Mouse (Mus musculus): ENCODE results near the gene Olfr181. TPM values are rescaled to one million over a fixed set of nuclear protein-coding genes. Genes with fewer than 3 reads are reported as not detected.

Gene Olfr181
- polyA plus RNA-seq (2017; shearing (Covaris generic)): under 1 TPM in 1 of 2 experiments, not detected in 1; 0.08 TPM

DNA sequence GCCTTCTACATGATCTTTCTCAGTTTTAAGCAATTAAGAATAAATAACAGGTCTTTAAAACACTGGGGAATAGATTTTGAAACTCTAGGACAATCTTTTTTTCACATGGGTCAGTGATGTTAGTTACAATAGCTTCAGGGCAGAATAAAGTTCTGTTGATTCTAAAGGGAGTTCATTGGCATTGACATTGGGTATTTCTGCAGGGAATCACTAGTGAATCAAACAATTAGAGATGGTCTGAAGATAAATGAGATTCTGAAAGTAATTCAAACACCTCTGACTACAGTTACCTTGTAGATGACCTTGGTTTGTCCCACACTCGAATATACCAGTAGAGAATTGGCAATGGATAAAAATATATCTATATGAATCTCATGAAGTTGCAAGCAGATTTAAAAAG lies at the start of gene Olfr181:
Olfr181 (minus strand) TSS at position 101 of the 400 bp plus-strand sequence.

DNA sequence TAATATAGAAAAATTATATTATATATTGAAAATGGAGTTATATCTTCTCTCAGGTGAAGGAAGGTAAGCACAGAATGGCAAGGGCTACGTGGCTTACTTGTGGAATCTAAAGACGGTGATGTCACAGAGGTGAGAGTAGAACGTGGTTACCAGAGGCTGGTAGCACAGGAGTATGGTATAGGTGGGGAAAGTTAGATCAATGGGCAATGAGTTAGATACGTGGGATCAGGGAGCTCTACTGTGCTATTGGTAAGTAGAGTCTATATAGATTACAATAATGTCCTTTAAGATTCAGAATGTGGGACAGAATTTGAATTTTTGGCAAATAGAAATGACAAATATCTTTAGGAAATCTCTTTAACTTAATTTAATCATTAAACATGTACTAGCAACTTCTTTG lies 737 bp upstream of the Olfr181 start, which contains the start of gene Olfr180:
Olfr180 (minus strand) TSS at position 101 of the 400 bp plus-strand sequence.

DNA sequence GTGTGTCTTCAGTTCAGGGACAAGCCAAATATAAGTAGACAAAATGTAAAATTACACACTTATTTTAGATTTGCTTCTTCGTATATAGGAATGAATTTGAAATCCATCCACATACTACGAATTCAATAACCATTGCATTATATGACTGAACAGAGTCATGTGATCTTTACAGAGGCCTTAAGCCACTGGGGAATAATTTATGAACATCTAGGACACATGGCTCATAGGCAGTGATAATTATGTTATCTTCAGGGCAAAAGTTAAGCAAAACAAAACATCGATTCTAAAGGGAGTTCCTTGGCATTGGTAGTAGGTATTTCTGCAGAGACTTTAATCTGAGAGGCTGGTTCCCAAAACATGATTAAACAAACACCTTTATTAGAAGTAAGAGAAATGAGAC lies 36.6 kb downstream of the Olfr181 start, which contains the start of gene Olfr178:
Olfr178 (minus strand) TSS at position 101 of the 400 bp plus-strand sequence.

Other genes with a start within 250 kb of the Olfr181 start
- gene Gpr15, start 209.7 kb downstream of the Olfr181 start, polyA plus RNA-seq (2017; shearing (Covaris generic)): 10 to 100 TPM in 1 of 2 experiments, 1 to 10 TPM in 1; 4.4 to 47.8 TPM
- gene Cldnd1, start 200.8 kb downstream of the Olfr181 start, polyA plus RNA-seq (2017; shearing (Covaris generic)): 100 to 1,000 TPM in 1 of 2 experiments, 10 to 100 TPM in 1; 81.2 to 182 TPM
- not detected for gene Olfr172, start 165.6 kb downstream of the Olfr181 start, polyA plus RNA-seq (2017; shearing (Covaris generic))
- 1 to 10 TPM in 1 of 2 experiments, under 1 TPM in 1; 0.59 to 1.2 TPM for gene Olfr173, start 128.5 kb downstream of the Olfr181 start, polyA plus RNA-seq (2017; shearing (Covaris generic))
- not detected for gene Olfr175-ps1, start 102.0 kb downstream of the Olfr181 start, polyA plus RNA-seq (2017; shearing (Covaris generic))
- gene Olfr177, start 54.0 kb downstream of the Olfr181 start, polyA plus RNA-seq (2017; shearing (Covaris generic)): not detected
- gene Olfr178, start 36.7 kb downstream of the Olfr181 start, polyA plus RNA-seq (2017; shearing (Covaris generic)): not detected
- gene Olfr180, start 637 bp upstream of the Olfr181 start, polyA plus RNA-seq (2017; shearing (Covaris generic)): not detected
- gene Olfr183, start 66.6 kb upstream of the Olfr181 start, polyA plus RNA-seq (2017; shearing (Covaris generic)): not detected
- gene Olfr186, start 101.5 kb upstream of the Olfr181 start, polyA plus RNA-seq (2017; shearing (Covaris generic)): not detected
- under 1 TPM in 1 of 2 experiments, not detected in 1; 0.47 TPM for gene Olfr187, start 111.0 kb upstream of the Olfr181 start, polyA plus RNA-seq (2017; shearing (Covaris generic))
- gene Olfr190, start 149.2 kb upstream of the Olfr181 start, polyA plus RNA-seq (2017; shearing (Covaris generic)): not detected
- gene Olfr191, start 161.1 kb upstream of the Olfr181 start, polyA plus RNA-seq (2017; shearing (Covaris generic)): not detected
- not detected for gene Olfr193, start 183.1 kb upstream of the Olfr181 start, polyA plus RNA-seq (2017; shearing (Covaris generic))
- under 1 TPM in 1 of 2 experiments, not detected in 1; 0.08 TPM for gene Olfr194, start 192.3 kb upstream of the Olfr181 start, polyA plus RNA-seq (2017; shearing (Covaris generic))
- not detected for gene Olfr195, start 218.3 kb upstream of the Olfr181 start, polyA plus RNA-seq (2017; shearing (Covaris generic))
- gene Olfr196, start 241.7 kb upstream of the Olfr181 start, polyA plus RNA-seq (2017; shearing (Covaris generic)): not detected

Data from activated CD4-positive, CD25-positive, alpha-beta regulatory T cell (primary cell).